Comparison of ENCODE assay signal across 21 mouse cellular contexts in the genomic region with DNA sequence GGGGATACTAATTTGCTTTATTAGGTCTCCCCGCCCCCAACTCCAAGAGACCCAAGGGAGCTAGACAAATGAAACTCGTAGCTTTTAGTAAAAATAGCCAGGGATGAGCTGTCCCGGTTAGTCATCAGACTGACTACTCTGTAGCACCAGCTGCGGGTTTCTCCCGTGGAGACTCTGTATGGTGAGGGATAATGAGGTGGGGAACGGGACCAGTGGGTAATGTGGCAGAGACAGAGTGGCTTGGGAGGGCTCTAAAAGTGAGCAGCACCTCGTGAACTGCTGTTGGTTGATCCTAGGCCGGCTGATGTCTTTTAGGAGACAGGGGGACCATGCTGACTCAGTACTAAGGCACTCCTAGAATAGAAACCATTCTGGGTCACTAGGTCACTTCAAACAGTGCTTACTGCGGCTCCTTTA. TPM values are rescaled to one million over a fixed set of nuclear protein-coding genes. Genes with fewer than 3 reads are reported as not detected.
DNase-seq lines count a peak whose midpoint lies in the region; ATAC-seq and TF ChIP-seq lines count a peak whose summit lies in the region.
"Had no signal": no experiment of that assay in that cellular context is flagged by ENCODE, and none has a peak within 500 bp of the region (broad histone marks: within the 10 kb centered on the region; RNA-seq: fewer than 3 reads in every experiment).

No protein-coding gene starts in this region.

- intact Hi-C loops in left cerebral cortex, postnatal 25 days (cut with DNase I) = no loop called here
- intact Hi-C loops in left cerebral cortex, postnatal 10 days (cut with DNase I) = no loop called here

- H3K27me3 ChIP-seq in C2C12 (ENCODE audit: control insufficient read depth, insufficient read depth, insufficient read length) = no peaks in the 10 kb centered on the region
- H3K27me3 ChIP-seq: forebrain, embryonic 15.5 days; neural tube, embryonic 12.5 days had no signal

- no peaks in the 10 kb centered on the region for H3K79me2 ChIP-seq in C2C12 (ENCODE audit: control insufficient read depth, insufficient read depth)

- no peaks in the 10 kb centered on the region for H3K79me3 ChIP-seq in C2C12 (ENCODE audit: low read depth)

- no peak overlapping the region for H3ac ChIP-seq in C2C12 (ENCODE audit: control insufficient read depth, insufficient read length, low read depth)

- no peak overlapping the region for H3K4me3 ChIP-seq in C2C12 (ENCODE audit: insufficient read depth, poor library complexity, severe bottlenecking)
- H3K4me3 ChIP-seq: forebrain, embryonic 15.5 days; limb, embryonic 10.5 days; neural tube, embryonic 12.5 days had no signal

- ATAC-seq in frontal cortex, adult (ENCODE audit: low TSS enrichment) = peak; percentile 91
- ATAC-seq: CD4-positive, CD25-positive, alpha-beta regulatory T cell, adult 4 months; forebrain, embryonic 15.5 days; intestine, postnatal 0 days had no signal

- TF ChIP-seq CTCF in C2C12 (IDR thresholded peaks at IDR 0.05; ENCODE audit: control insufficient read depth, insufficient read depth, insufficient read length) = no peak

- H3K36me3 ChIP-seq in C2C12 (ENCODE audit: control insufficient read depth, insufficient read depth) = no peaks in the 10 kb centered on the region
- H3K36me3 ChIP-seq: forebrain, embryonic 15.5 days; limb, embryonic 10.5 days; neural tube, embryonic 12.5 days had no signal

- no peak for DNase-seq in frontal cortex, postnatal 10 days (ENCODE audit: low spot score in 2 of 2)
- peak; percentile 22 to 69 for DNase-seq in left cerebral cortex, postnatal 25 days (ENCODE audit: low spot score in 2 of 2)
- no peak for DNase-seq in left cerebral cortex, postnatal 10 days (ENCODE audit: extremely low spot score in 1 of 2, low spot score in 2 of 2)
- DNase-seq in brain, adult 2 months (ENCODE audit: low read depth, low spot score) = peak; percentile 76
- DNase-seq in kidney, postnatal 36 days = no peak
- DNase-seq in cerebellum, postnatal 4 days (ENCODE audit: low spot score in 2 of 2) = no peak
- DNase-seq: cerebellum, adult 18-20 months; heart, adult 11 months; kidney, postnatal 14 days; layer of hippocampus, adult 9-11 months; lung, embryonic 14.5 days; thymus, postnatal 36 days had no signal

TF ChIP-seq in C2C12, 6 proteins besides CTCF, POLR2A, EP300 and RAD21:
- TF ChIP-seq MYOD1 (IDR thresholded peaks at IDR 0.05; ENCODE audit: control insufficient read depth, insufficient read length, low read depth) (peak; percentile 67), MYOG (IDR thresholded peaks at IDR 0.05; ENCODE audit: control insufficient read depth, extremely low read depth, insufficient read length) (no peak), CEBPB (IDR thresholded peaks at IDR 0.05; ENCODE audit: low read depth) (no peak), USF1 (IDR thresholded peaks at IDR 0.05; ENCODE audit: low read depth) (no peak), FOSL1 (IDR thresholded peaks at IDR 0.05; ENCODE audit: insufficient read depth, low read length, poor library complexity, severe bottlenecking) (peak; percentile 67), MAX (IDR thresholded peaks at IDR 0.05) (peak; percentile 61)
TF ChIP-seq in C2C12: peak in this region for 3.

RNA-seq across cellular contexts. Expression of gene Bcar3, which starts 49.5 kb away (rescaled TPM):
- total RNA-seq in left cerebral cortex, postnatal 25 days (2021) = 10 to 100 TPM; 16.1 TPM
- 1 to 10 TPM; 8.4 to 8.6 TPM for total RNA-seq in left cerebral cortex, postnatal 10 days (2021)
- polyA plus RNA-seq in C2C12 (2012; fragmentation: generic; extraction: Trizol) = 34.9 TPM
- total RNA-seq: megakaryocyte-erythroid progenitor cell, adult 5-6 weeks; MEL had no signal

Comparison
In these comparisons a context has a peak if more than half of its experiments do, and no peak if none do; other contexts are left out.
1. DNase-seq: peak in left cerebral cortex, postnatal 25 days (2 of 2) and brain, adult 2 months (single experiment); none in frontal cortex, postnatal 10 days (0 of 2), left cerebral cortex, postnatal 10 days (0 of 2), kidney, postnatal 36 days (0 of 2) and cerebellum, postnatal 4 days (0 of 2).